Mouse (Mus musculus) forebrain, embryonic 14.5 days (tissue): ENCODE results near the gene 4930518I15Rik. TPM values are rescaled to one million over a fixed set of nuclear protein-coding genes. Genes with fewer than 3 reads are reported as not detected.
"Not testable (repeated sequence)": the region's sequence is repeated elsewhere in the genome, so short reads cannot be mapped to it uniquely, and the experiment has no call there.

Source experiments
- ATAC-seq: fragments of 200-750 bp; cut with Nextera tagmentation; 2 replicates; pipeline ENCODE4 v1.8.0; 2017; ENCODE audit warnings: mild to moderate bottlenecking, moderate library complexity
- DNase-seq: peaks from one replicate; pipeline ENCODE4 v3.0.0-alpha.2; 2015; ENCODE audit warnings: low spot score
- H3K27ac ChIP-seq: fragments of 300-500 bp; sonication (generic); 2 replicates; pipeline ENCODE4 v1.5.1; 2014; ENCODE audit warnings: low read depth, mild to moderate bottlenecking, control low read depth, low read length, moderate library complexity
- H3K27me3 ChIP-seq: fragments of 300-500 bp; sonication (generic); replicated peaks from 2 replicates; pipeline ENCODE4 v1.6.1; 2014; ENCODE audit warnings: low read length, control low read depth, mixed read lengths; ENCODE audit not compliant: control insufficient read depth, insufficient read depth
- H3K36me3 ChIP-seq: fragments of 300-500 bp; sonication (generic); 2 replicates; pipeline ENCODE4 v1.6.1; 2014; ENCODE audit warnings: low read length, control low read depth; ENCODE audit not compliant: control insufficient read depth, insufficient read depth
- H3K4me1 ChIP-seq: fragments of 300-500 bp; sonication (generic); 2 replicates; pipeline ENCODE4 v1.6.1; 2014; ENCODE audit warnings: antibody characterized with exemption, low read length, control low read depth; ENCODE audit not compliant: control insufficient read depth, insufficient read depth
- H3K4me2 ChIP-seq: fragments of 300-500 bp; sonication (generic); 2 replicates; pipeline ENCODE4 v1.6.1; 2014; ENCODE audit warnings: mild to moderate bottlenecking, control low read depth, low read length
- H3K4me3 ChIP-seq: fragments of 300-500 bp; sonication (generic); 2 replicates; pipeline ENCODE4 v1.5.1; 2014; ENCODE audit warnings: low read depth, low read length, control low read depth
- H3K9ac ChIP-seq: fragments of 300-500 bp; sonication (generic); 2 replicates; pipeline ENCODE4 v1.6.1; 2014; ENCODE audit warnings: mild to moderate bottlenecking, low read length, control low read depth, moderate library complexity
- H3K9me3 ChIP-seq: fragments of 300-500 bp; sonication (generic); replicated peaks from 2 replicates; pipeline ENCODE4 v1.6.1; 2016; ENCODE audit warnings: low read length, control low read depth, mixed read lengths; ENCODE audit not compliant: control insufficient read depth
- WGBS: fragments of 180-500 bp; shearing (Covaris S2); extraction: QIAGEN DNeasy Blood & Tissue Kit; methylation state at CpG from one replicate; pipeline ENCODE4 v1.1.7; 2014; 5-methylcytosine and 5-hydroxymethylcytosine counted together
- polyA plus RNA-seq: library from polyadenylated mRNA; unstranded; fragments of >200 nt; fragmentation: Nextera tagmentation; extraction: Ambion mirVana; gene quantifications from 2 replicates; pipeline ENCODE4 v1.2.1, GENCODE M21; 2014

The 4930518I15Rik gene
- polyA plus RNA-seq, 1 experiment from 2014 or later = 2.7 TPM

- Histone ChIP-seq H3K9ac (no peak overlapping the region), H3K4me1 (no peaks in the 10 kb centered on the region), H3K9me3 (no peaks in the 10 kb centered on the region), H3K4me3 (no peak overlapping the region), H3K36me3 (peaks cover 54% of the 10 kb centered on the region), H3K4me2 (no peak overlapping the region), H3K27me3 (no peaks in the 10 kb centered on the region), H3K27ac (no peak overlapping the region)
- ATAC-seq (no peak), DNase-seq (no peak)
- WGBS = 92% methylated on average over 1 of the region's 1 CpGs
Observed at GRCm38 (mm10) chr2:156856311-156856710, 1.4 kb downstream of the 4930518I15Rik start.

GRCm38 (mm10) chr2:156853999-156854771, 3.6 kb downstream of the 4930518I15Rik start:
- not testable (repeated sequence) for H3K4me2 ChIP-seq, H3K9me3 ChIP-seq, H3K27ac ChIP-seq, H3K4me3 ChIP-seq, H3K27me3 ChIP-seq, H3K4me1 ChIP-seq, H3K9ac ChIP-seq
- peak; percentile 64; the same call in 1 of the 2 replicates for ATAC-seq
- DNase-seq = peak; percentile 82
- WGBS = 36% methylated on average over 13 of the region's 13 CpGs
- H3K36me3 ChIP-seq = peaks cover 70% of the 10 kb centered on the region

GRCm38 (mm10) chr2:156853584-156853983, 4.2 kb downstream of the 4930518I15Rik start:
- peak; percentile 33; the same call in 1 of the 2 replicates for ATAC-seq
- DNase-seq, H3K4me1 ChIP-seq, H3K9ac ChIP-seq, H3K27me3 ChIP-seq, H3K9me3 ChIP-seq, H3K27ac ChIP-seq, H3K4me2 ChIP-seq, H3K4me3 ChIP-seq: not testable (repeated sequence)
- 51% methylated on average over 8 of the region's 13 CpGs for WGBS
- H3K36me3 ChIP-seq = peaks cover 70% of the 10 kb centered on the region

- no peak for ATAC-seq
- WGBS = 90% methylated on average over 5 of the region's 5 CpGs
- peaks cover 70% of the 10 kb centered on the region for H3K36me3 ChIP-seq
Observed at GRCm38 (mm10) chr2:156850505-156850904, 7.2 kb downstream of the 4930518I15Rik start.

GRCm38 (mm10) chr2:156848526-156849182, 9.1 kb downstream of the 4930518I15Rik start:
- Histone ChIP-seq H3K9me3 (no peaks in the 10 kb centered on the region), H3K36me3 (peaks cover 70% of the 10 kb centered on the region), H3K4me1 (peaks cover 15% of the 10 kb centered on the region), H3K9ac (no peak overlapping the region), H3K27me3 (no peaks in the 10 kb centered on the region), H3K27ac (no peak overlapping the region), H3K4me3 (no peak overlapping the region), H3K4me2 (no peak overlapping the region)
- 93% methylated on average over 6 of the region's 6 CpGs for WGBS
- DNase-seq = no peak
- ATAC-seq = no peak

More at GRCm38 (mm10) chr2:156850505-156850904, 7.2 kb downstream of the 4930518I15Rik start:
- no peak overlapping the region for H3K9ac ChIP-seq
- no peak for DNase-seq
- H3K9me3 ChIP-seq = no peaks in the 10 kb centered on the region
- no peak overlapping the region for H3K27ac ChIP-seq
- no peak overlapping the region for H3K4me3 ChIP-seq
- no peaks in the 10 kb centered on the region for H3K27me3 ChIP-seq
- no peak overlapping the region for H3K4me2 ChIP-seq
- peaks cover under 1% of the 10 kb centered on the region; the same call in 1 of the 2 replicates for H3K4me1 ChIP-seq

GRCm38 (mm10) chr2:156847653-156848052, 10.1 kb downstream of the 4930518I15Rik start:
- Histone ChIP-seq H3K27ac (no peak overlapping the region), H3K9ac (no peak overlapping the region), H3K4me2 (no peak overlapping the region), H3K4me3 (no peak overlapping the region), H3K36me3 (peaks cover 65% of the 10 kb centered on the region), H3K9me3 (no peaks in the 10 kb centered on the region), H3K4me1 (peaks cover 25% of the 10 kb centered on the region), H3K27me3 (no peaks in the 10 kb centered on the region)
- DNase-seq (no peak), ATAC-seq (no peak)
- 46% methylated on average over 6 of the region's 6 CpGs for WGBS

- DNase-seq (no peak), ATAC-seq (no peak)
- Histone ChIP-seq H3K4me3 (no peak overlapping the region), H3K36me3 (peaks cover 39% of the 10 kb centered on the region), H3K27ac (0 out of 2 replicates have a peak overlapping the region, but pooled peaks have one; percentile 39), H3K4me2 (no peak overlapping the region; the same call in 1 of the 2 replicates), H3K9ac (no peak overlapping the region), H3K27me3 (no peaks in the 10 kb centered on the region), H3K9me3 (no peaks in the 10 kb centered on the region), H3K4me1 (peaks cover 34% of the 10 kb centered on the region)
- 41% methylated on average over 10 of the region's 10 CpGs for WGBS
Observed at GRCm38 (mm10) chr2:156844715-156845114, 13.0 kb downstream of the 4930518I15Rik start.

- no peak overlapping the region for H3K9ac ChIP-seq
- DNase-seq = no peak
- no peak overlapping the region for H3K4me3 ChIP-seq
- no peaks in the 10 kb centered on the region for H3K27me3 ChIP-seq
- no peak overlapping the region for H3K27ac ChIP-seq
- H3K36me3 ChIP-seq = peaks cover 27% of the 10 kb centered on the region
- 54% methylated on average over 10 of the region's 10 CpGs for WGBS
- no peaks in the 10 kb centered on the region for H3K9me3 ChIP-seq
- peaks cover 37% of the 10 kb centered on the region for H3K4me1 ChIP-seq
- ATAC-seq = no peak
- H3K4me2 ChIP-seq = peak overlapping the region; percentile 83; the same call in 1 of the 2 replicates
Observed at GRCm38 (mm10) chr2:156843331-156843730, 14.4 kb downstream of the 4930518I15Rik start.

GRCm38 (mm10) chr2:156842711-156843110, 15.0 kb downstream of the 4930518I15Rik start:
- Histone ChIP-seq H3K4me1 (peaks cover 37% of the 10 kb centered on the region), H3K9me3 (no peaks in the 10 kb centered on the region), H3K36me3 (peaks cover 21% of the 10 kb centered on the region), H3K27ac (peak overlapping the region; percentile 92), H3K9ac (peak overlapping the region; percentile 36), H3K4me2 (peak overlapping the region; percentile 83), H3K27me3 (no peaks in the 10 kb centered on the region), H3K4me3 (peak overlapping the region; percentile 79)
- ATAC-seq = no peak
- DNase-seq = no peak
- 8% methylated on average over 11 of the region's 11 CpGs for WGBS
